Mouse (Mus musculus) hindbrain, embryonic 12.5 days (tissue): Measurements from ENCODE around the gene Frmd4b. TPM values are rescaled to one million over a fixed set of nuclear protein-coding genes. Genes with fewer than 3 reads are reported as not detected.
A peak's percentile ranks its signal among the peaks of the same experiment; 100 is the strongest.
"Not testable (repeated sequence)": the region's sequence is repeated elsewhere in the genome, so short reads cannot be mapped to it uniquely, and the experiment has no call there.

Experiments used
- ATAC-seq: fragments of 200-750 bp; cut with Nextera tagmentation; 2 replicates; pipeline ENCODE4 v1.8.0; 2017; ENCODE audit warnings: moderate TSS enrichment; ENCODE audit not compliant: low FRiP score
- H3K27ac ChIP-seq: fragments of 300-500 bp; sonication (generic); 2 replicates; pipeline ENCODE4 v1.5.1; 2016; ENCODE audit warnings: mild to moderate bottlenecking
- H3K27me3 ChIP-seq: fragments of 300-500 bp; sonication (generic); 2 replicates; pipeline ENCODE4 v1.6.1; 2016; ENCODE audit warnings: mild to moderate bottlenecking
- H3K36me3 ChIP-seq: fragments of 300-500 bp; sonication (generic); 2 replicates; pipeline ENCODE4 v1.6.1; 2016; ENCODE audit warnings: mild to moderate bottlenecking
- H3K4me1 ChIP-seq: fragments of 300-500 bp; sonication (generic); 2 replicates; pipeline ENCODE4 v1.6.1; 2016
- H3K4me2 ChIP-seq: fragments of 300-500 bp; sonication (generic); replicated peaks from 2 replicates; pipeline ENCODE4 v1.6.1; 2016; ENCODE audit warnings: mild to moderate bottlenecking
- H3K4me3 ChIP-seq: fragments of 300-500 bp; sonication (generic); 2 replicates; pipeline ENCODE4 v1.5.1; 2016; ENCODE audit warnings: mild to moderate bottlenecking
- H3K9ac ChIP-seq: fragments of 300-500 bp; sonication (generic); 2 replicates; pipeline ENCODE4 v1.6.1; 2016; ENCODE audit warnings: mild to moderate bottlenecking, moderate library complexity
- H3K9me3 ChIP-seq: fragments of 300-500 bp; sonication (generic); replicated peaks from 2 replicates; pipeline ENCODE4 v1.6.1; 2016; ENCODE audit warnings: mild to moderate bottlenecking
- WGBS: fragments of 180-500 bp; shearing (Covaris S2); methylation state at CpG from one replicate; pipeline ENCODE4 v1.1.7; 2016; 5-methylcytosine and 5-hydroxymethylcytosine counted together
- polyA plus RNA-seq: library from polyadenylated mRNA; unstranded; fragments of >200 nt; fragmentation: Nextera tagmentation; extraction: Ambion mirVana; gene quantifications from 2 replicates; pipeline ENCODE4 v1.2.1, GENCODE M21; 2016

Gene Frmd4b
- polyA plus RNA-seq, 1 experiment from 2014 or later: 48.5 TPM

- 59% methylated on average over 13 of the region's 13 CpGs for WGBS
- no peaks in the 10 kb centered on the region for H3K9me3 ChIP-seq
- ATAC-seq: no peak
Measured at GRCm38 (mm10) chr6:97416972-97417554, 200.3 kb downstream of the Frmd4b start.

GRCm38 (mm10) chr6:97415578-97415977 lies 201.8 kb downstream of the Frmd4b start:
- H3K36me3 ChIP-seq, H3K4me2 ChIP-seq, H3K4me3 ChIP-seq, H3K27ac ChIP-seq, H3K27me3 ChIP-seq, H3K4me1 ChIP-seq, H3K9me3 ChIP-seq, ATAC-seq, H3K9ac ChIP-seq: not testable (repeated sequence)
- WGBS: 94% methylated on average over 4 of the region's 4 CpGs

More at GRCm38 (mm10) chr6:97416972-97417554, 200.3 kb downstream of the Frmd4b start:
- H3K4me3 ChIP-seq: no peak overlapping the region
- H3K4me1 ChIP-seq: no peaks in the 10 kb centered on the region
- no peaks in the 10 kb centered on the region for H3K36me3 ChIP-seq
- no peak overlapping the region for H3K4me2 ChIP-seq
- no peak overlapping the region for H3K9ac ChIP-seq
- no peaks in the 10 kb centered on the region for H3K27me3 ChIP-seq
- H3K27ac ChIP-seq: no peak overlapping the region

DNA sequence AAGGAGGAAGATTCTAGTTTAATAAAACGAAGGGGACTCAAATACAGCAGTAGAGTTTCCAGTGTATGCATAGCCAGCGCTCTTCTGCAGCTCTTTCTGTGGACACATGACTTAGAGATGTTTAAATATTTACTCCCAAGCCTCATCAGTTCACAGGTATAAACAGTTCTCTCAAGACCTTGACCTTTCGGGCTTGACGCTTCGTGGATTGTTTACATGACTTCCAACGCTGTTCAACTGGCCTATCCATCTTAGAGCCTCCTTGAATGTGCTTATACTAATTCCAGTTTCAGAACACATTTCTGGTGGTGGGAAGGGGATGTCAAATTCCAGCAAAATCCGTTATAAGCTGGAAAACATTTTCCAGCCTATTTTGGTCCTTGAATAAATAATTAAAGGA lies 203.9 kb downstream of the Frmd4b start:
- no peak overlapping the region for H3K9ac ChIP-seq
- 81% methylated on average over 7 of the region's 7 CpGs for WGBS
- 0 out of 2 replicates have a peak, but pooled peaks cover 3% of the 10 kb centered on the region for H3K36me3 ChIP-seq
- no peaks in the 10 kb centered on the region for H3K9me3 ChIP-seq
- no peak for ATAC-seq
- H3K27ac ChIP-seq: no peak overlapping the region
- H3K4me1 ChIP-seq: peaks cover 7% of the 10 kb centered on the region; the same call in 1 of the 2 replicates
- no peak overlapping the region for H3K4me3 ChIP-seq
- H3K27me3 ChIP-seq: no peaks in the 10 kb centered on the region
- H3K4me2 ChIP-seq: no peak overlapping the region

DNA sequence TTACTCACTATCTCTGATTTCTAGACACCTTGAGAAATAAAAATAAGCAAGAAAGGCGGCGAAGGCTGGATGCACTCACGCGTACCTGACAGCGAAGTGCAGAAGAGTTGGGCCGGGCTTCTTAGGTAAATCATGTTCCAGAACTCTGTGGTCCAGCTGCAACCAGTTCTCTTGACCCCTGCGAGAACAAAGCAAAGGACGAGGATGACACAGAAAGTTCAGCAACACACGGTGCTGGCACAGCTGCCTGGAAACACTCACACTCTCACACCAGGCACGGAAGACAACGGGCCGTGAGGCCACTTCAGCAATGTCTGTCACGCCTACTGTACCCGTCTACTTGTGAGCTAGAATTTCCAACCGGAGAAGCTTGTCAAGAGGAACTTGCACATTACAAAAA lies 204.9 kb downstream of the Frmd4b start:
- 93% methylated on average over 15 of the region's 15 CpGs for WGBS
- H3K4me1 ChIP-seq: peaks cover 7% of the 10 kb centered on the region; the same call in 1 of the 2 replicates
- 0 out of 2 replicates have a peak, but pooled peaks cover 3% of the 10 kb centered on the region for H3K36me3 ChIP-seq
- no peaks in the 10 kb centered on the region for H3K27me3 ChIP-seq
- no peak overlapping the region for H3K4me3 ChIP-seq
- ATAC-seq: no peak
- H3K4me2 ChIP-seq: no peak overlapping the region
- H3K9me3 ChIP-seq: no peaks in the 10 kb centered on the region
- H3K9ac ChIP-seq: no peak overlapping the region
- H3K27ac ChIP-seq: no peak overlapping the region

- Histone ChIP-seq H3K4me1 (peaks cover 7% of the 10 kb centered on the region; the same call in 1 of the 2 replicates), H3K4me2 (no peak overlapping the region), H3K9ac (no peak overlapping the region), H3K27ac (no peak overlapping the region), H3K9me3 (no peaks in the 10 kb centered on the region), H3K4me3 (no peak overlapping the region), H3K36me3 (0 out of 2 replicates have a peak, but pooled peaks cover 3% of the 10 kb centered on the region), H3K27me3 (no peaks in the 10 kb centered on the region)
- ATAC-seq: no peak
- WGBS: 88% methylated on average over 6 of the region's 6 CpGs
Measured at GRCm38 (mm10) chr6:97411327-97411726, 206.0 kb downstream of the Frmd4b start.

- H3K4me1 ChIP-seq: peaks cover 13% of the 10 kb centered on the region; the same call in 1 of the 2 replicates
- H3K27me3 ChIP-seq: no peaks in the 10 kb centered on the region
- ATAC-seq: no peak
- H3K9me3 ChIP-seq: no peaks in the 10 kb centered on the region
- H3K4me3 ChIP-seq: no peak overlapping the region
- H3K9ac ChIP-seq: no peak overlapping the region
- 20% methylated on average over 5 of the region's 5 CpGs for WGBS
- 0 out of 2 replicates have a peak, but pooled peaks cover 3% of the 10 kb centered on the region for H3K36me3 ChIP-seq
- no peak overlapping the region for H3K4me2 ChIP-seq
- H3K27ac ChIP-seq: 0 out of 2 replicates have a peak overlapping the region, but pooled peaks have one; percentile 17
Measured at GRCm38 (mm10) chr6:97409467-97410239, 207.7 kb downstream of the Frmd4b start.

DNA sequence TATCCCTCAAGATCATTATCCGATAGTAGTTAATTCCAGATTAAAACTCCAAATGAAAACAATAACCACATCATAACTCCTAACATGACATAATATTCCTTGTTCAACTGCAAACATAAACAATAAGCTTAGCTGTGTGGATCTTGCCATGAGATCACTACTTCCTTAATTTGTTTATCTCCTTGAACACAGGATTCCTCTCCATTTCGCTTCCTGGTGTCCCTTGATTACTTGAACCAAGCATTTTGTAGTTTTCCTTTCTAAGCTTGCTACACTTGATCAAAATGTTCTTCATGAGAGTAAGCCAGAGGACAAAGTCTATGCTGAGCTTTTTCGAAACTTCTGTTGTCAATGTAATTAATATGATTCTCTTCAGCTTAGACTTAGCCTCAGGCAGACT lies 209.4 kb downstream of the Frmd4b start:
- peaks cover 29% of the 10 kb centered on the region for H3K4me1 ChIP-seq
- H3K27ac ChIP-seq: no peak overlapping the region
- ATAC-seq: no peak
- no peak overlapping the region for H3K4me3 ChIP-seq
- H3K9me3 ChIP-seq: no peaks in the 10 kb centered on the region
- no peaks in the 10 kb centered on the region for H3K27me3 ChIP-seq
- WGBS: 95% methylated on average over 3 of the region's 3 CpGs
- H3K4me2 ChIP-seq: no peak overlapping the region
- H3K9ac ChIP-seq: no peak overlapping the region
- 0 out of 2 replicates have a peak, but pooled peaks cover 3% of the 10 kb centered on the region for H3K36me3 ChIP-seq

- H3K9ac ChIP-seq: no peak overlapping the region
- no peak overlapping the region for H3K27ac ChIP-seq
- no peak for ATAC-seq
- H3K4me2 ChIP-seq: no peak overlapping the region
- no peaks in the 10 kb centered on the region for H3K9me3 ChIP-seq
- H3K4me1 ChIP-seq: peaks cover 34% of the 10 kb centered on the region
- H3K27me3 ChIP-seq: no peaks in the 10 kb centered on the region
- 94% methylated on average over 5 of the region's 5 CpGs for WGBS
- 0 out of 2 replicates have a peak, but pooled peaks cover 3% of the 10 kb centered on the region for H3K36me3 ChIP-seq
- H3K4me3 ChIP-seq: no peak overlapping the region
Measured at GRCm38 (mm10) chr6:97407425-97407824, 209.9 kb downstream of the Frmd4b start.

DNA sequence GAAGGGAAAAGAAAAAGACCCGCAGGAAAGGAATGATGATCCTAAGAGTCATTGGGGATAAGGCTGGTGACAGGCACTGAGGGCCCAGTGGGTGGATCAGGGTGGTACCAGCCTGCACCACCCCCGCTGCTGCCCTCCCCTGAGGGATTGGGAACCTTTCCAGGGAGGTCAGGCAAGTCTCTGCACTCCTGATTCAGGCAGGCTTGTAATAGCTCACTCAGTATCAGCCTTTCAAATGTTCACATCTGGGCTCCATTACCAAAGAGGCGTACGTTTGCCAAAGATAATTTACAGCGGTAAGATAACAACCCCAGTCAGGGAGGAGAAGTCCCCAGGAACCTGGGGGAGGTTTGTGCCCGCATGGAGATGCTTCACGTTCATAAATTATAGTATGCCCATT lies 212.0 kb downstream of the Frmd4b start:
- Histone ChIP-seq H3K9ac (no peak overlapping the region), H3K4me3 (no peak overlapping the region), H3K4me2 (no peak overlapping the region), H3K27ac (no peak overlapping the region), H3K27me3 (no peaks in the 10 kb centered on the region), H3K4me1 (peaks cover 35% of the 10 kb centered on the region), H3K9me3 (no peaks in the 10 kb centered on the region), H3K36me3 (no peaks in the 10 kb centered on the region)
- ATAC-seq: no peak
- 49% methylated on average over 7 of the region's 7 CpGs for WGBS

GRCm38 (mm10) chr6:97402822-97403472 lies 214.4 kb downstream of the Frmd4b start:
- no peaks in the 10 kb centered on the region for H3K9me3 ChIP-seq
- H3K9ac ChIP-seq: no peak overlapping the region
- peak; percentile 66 for ATAC-seq
- H3K4me3 ChIP-seq: no peak overlapping the region
- H3K27ac ChIP-seq: no peak overlapping the region
- peaks cover 34% of the 10 kb centered on the region for H3K4me1 ChIP-seq
- H3K36me3 ChIP-seq: no peaks in the 10 kb centered on the region
- no peak overlapping the region for H3K4me2 ChIP-seq
- no peaks in the 10 kb centered on the region for H3K27me3 ChIP-seq
- 64% methylated on average over 10 of the region's 10 CpGs for WGBS

DNA sequence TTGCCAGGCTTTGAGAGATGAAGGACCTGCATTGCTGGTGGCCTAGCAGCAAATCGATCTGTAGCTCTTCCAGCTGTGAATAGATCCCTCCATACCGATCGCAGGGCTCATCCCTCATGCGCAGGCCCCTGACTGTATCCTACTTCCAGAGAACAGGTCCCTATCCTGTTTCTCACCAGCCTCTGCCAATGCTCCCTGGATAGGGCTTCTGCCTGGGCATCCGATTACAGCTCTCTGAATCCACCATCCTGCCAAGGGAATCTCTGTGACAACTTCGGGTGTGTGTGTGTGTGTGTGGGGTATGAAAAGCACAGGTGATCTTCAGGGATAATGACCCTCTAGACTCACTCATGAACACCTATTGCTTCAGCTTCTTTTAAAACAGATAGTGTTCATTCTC lies 216.9 kb downstream of the Frmd4b start:
- no peaks in the 10 kb centered on the region for H3K9me3 ChIP-seq
- H3K9ac ChIP-seq: no peak overlapping the region
- ATAC-seq: no peak
- WGBS: 90% methylated on average over 6 of the region's 6 CpGs
- no peak overlapping the region for H3K4me2 ChIP-seq
- H3K27ac ChIP-seq: no peak overlapping the region
- no peak overlapping the region for H3K4me3 ChIP-seq
- no peaks in the 10 kb centered on the region for H3K36me3 ChIP-seq
- peaks cover 55% of the 10 kb centered on the region for H3K4me1 ChIP-seq
- no peaks in the 10 kb centered on the region for H3K27me3 ChIP-seq

DNA sequence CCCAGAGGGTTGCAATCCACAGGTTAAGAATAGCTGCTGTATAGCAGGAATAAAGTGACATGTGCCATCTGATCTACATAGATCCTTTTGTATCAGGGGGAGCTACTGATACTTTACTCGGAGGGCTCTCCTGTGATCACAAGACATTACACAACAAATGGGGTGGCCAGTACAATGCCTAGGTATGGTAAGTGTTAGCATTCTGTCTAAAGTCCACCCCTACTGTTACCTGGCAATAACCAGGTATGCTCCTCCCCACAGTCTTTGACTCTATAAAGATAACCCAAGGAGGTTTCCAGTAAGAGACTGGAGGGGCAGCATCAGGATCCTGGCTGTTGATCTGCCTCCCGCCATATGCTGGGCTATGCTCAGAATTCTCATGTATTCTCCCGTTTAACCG lies 219.4 kb downstream of the Frmd4b start:
- H3K9me3 ChIP-seq: no peaks in the 10 kb centered on the region
- no peak for ATAC-seq
- 87% methylated on average over 4 of the region's 4 CpGs for WGBS
- no peak overlapping the region for H3K27ac ChIP-seq
- H3K4me1 ChIP-seq: peaks cover 47% of the 10 kb centered on the region
- no peak overlapping the region for H3K9ac ChIP-seq
- no peak overlapping the region for H3K4me3 ChIP-seq
- H3K4me2 ChIP-seq: no peak overlapping the region
- H3K27me3 ChIP-seq: no peaks in the 10 kb centered on the region
- H3K36me3 ChIP-seq: no peaks in the 10 kb centered on the region
